Mouse (Mus musculus) hindbrain, embryonic 11.5 days (tissue): ENCODE results near the gene Gm5089. TPM values are rescaled to one million over a fixed set of nuclear protein-coding genes. Genes with fewer than 3 reads are reported as not detected.

ENCODE experiments used
- ATAC-seq: fragments of 200-750 bp; cut with Nextera tagmentation; 2 replicates; pipeline ENCODE4 v1.8.0; 2017; ENCODE audit warnings: mild to moderate bottlenecking, moderate TSS enrichment, moderate library complexity; ENCODE audit not compliant: low FRiP score
- DNase-seq: peaks from one replicate; pipeline ENCODE4 v3.0.0-alpha.2; 2015; ENCODE audit warnings: low spot score
- H3K27ac ChIP-seq: fragments of 300-500 bp; sonication (generic); 2 replicates; pipeline ENCODE4 v1.5.1; 2014; ENCODE audit warnings: mild to moderate bottlenecking, low read depth, low read length
- H3K27me3 ChIP-seq: fragments of 300-500 bp; sonication (generic); 2 replicates; pipeline ENCODE4 v1.6.1; 2014; ENCODE audit warnings: mild to moderate bottlenecking, low read length, moderate library complexity, mixed read lengths; ENCODE audit not compliant: control insufficient read depth, insufficient read depth
- H3K36me3 ChIP-seq: fragments of 300-500 bp; sonication (generic); 2 replicates; pipeline ENCODE4 v1.6.1; 2014; ENCODE audit warnings: mild to moderate bottlenecking, low read length, moderate library complexity, mixed read lengths; ENCODE audit not compliant: control insufficient read depth, insufficient read depth
- H3K4me1 ChIP-seq: fragments of 300-500 bp; sonication (generic); replicated peaks from 2 replicates; pipeline ENCODE4 v1.6.1; 2014; ENCODE audit warnings: low read length, mixed read lengths; ENCODE audit not compliant: control insufficient read depth, insufficient read depth
- H3K4me2 ChIP-seq: fragments of 300-500 bp; sonication (generic); replicated peaks from 2 replicates; pipeline ENCODE4 v1.6.1; 2014; ENCODE audit warnings: mild to moderate bottlenecking, low read depth, low read length
- H3K4me3 ChIP-seq: fragments of 300-500 bp; sonication (generic); 2 replicates; pipeline ENCODE4 v1.5.1; 2014; ENCODE audit warnings: low read depth, low read length
- H3K9ac ChIP-seq: fragments of 300-500 bp; sonication (generic); 2 replicates; pipeline ENCODE4 v1.6.1; 2014; ENCODE audit warnings: low read depth, low read length
- H3K9me3 ChIP-seq: fragments of 300-500 bp; sonication (generic); 2 replicates; pipeline ENCODE4 v1.6.1; 2016; ENCODE audit warnings: low read length; ENCODE audit not compliant: control insufficient read depth
- WGBS: fragments of 180-500 bp; shearing (Covaris S2); extraction: QIAGEN DNeasy Blood & Tissue Kit; methylation state at CpG from one replicate; pipeline ENCODE4 v1.1.7; 2014; 5-methylcytosine and 5-hydroxymethylcytosine counted together
- polyA plus RNA-seq: library from polyadenylated mRNA; unstranded; fragments of >200 nt; fragmentation: Nextera tagmentation; extraction: Ambion mirVana; gene quantifications from 2 replicates; pipeline ENCODE4 v1.2.1, GENCODE M21; 2014

The Gm5089 gene
- polyA plus RNA-seq, 1 experiment from 2014 or later = 1.6 TPM

GRCm38 (mm10) chr14:122385238-122385534 is 65.7 kb downstream of the Gm5089 start:
- no peak for DNase-seq
- no peak for ATAC-seq
- Histone ChIP-seq H3K4me2 (no peak overlapping the region), H3K9ac (no peak overlapping the region), H3K9me3 (no peaks in the 10 kb centered on the region), H3K27me3 (no peaks in the 10 kb centered on the region), H3K27ac (no peak overlapping the region), H3K4me1 (0 out of 2 replicates have a peak, but pooled peaks cover 3% of the 10 kb centered on the region), H3K36me3 (no peaks in the 10 kb centered on the region), H3K4me3 (no peak overlapping the region)
- 76% methylated on average over 3 of the region's 3 CpGs for WGBS

Other genes starting within 250 kb of the Gm5089 start
- 19.1 and 20.1 TPM in 2 replicates for gene Zic5, start 14.6 kb upstream of the Gm5089 start, polyA plus RNA-seq
- 9.5 and 11.2 TPM in 2 replicates for gene Zic2, start 24.3 kb upstream of the Gm5089 start, polyA plus RNA-seq
- 0.35 and 0.76 TPM in 2 replicates for gene Gm10837, start 39.5 kb upstream of the Gm5089 start, polyA plus RNA-seq
- 31.6 and 33.1 TPM in 2 replicates for gene Pcca, start 83.2 kb upstream of the Gm5089 start, polyA plus RNA-seq